Mouse (Mus musculus): ENCODE data around the gene Sh2d6.

- TF ChIP-seq POLR2A (IDR thresholded peaks at IDR 0.05; ENCODE audit: borderline replicate concordance, insufficient read depth, low read length): no peak
- no peak for TF ChIP-seq CTCF (IDR thresholded peaks at IDR 0.05; ENCODE audit: borderline replicate concordance, insufficient read depth, low read depth, low read length)
Observed at GRCm38 (mm10) chr6:72560801-72561200, 39.3 kb upstream of the Sh2d6 start.
